Mouse (Mus musculus) midbrain, embryonic 13.5 days (tissue): ENCODE measurements around the gene Tcl1b2. TPM values are rescaled to one million over a fixed set of nuclear protein-coding genes. Genes with fewer than 3 reads are reported as not detected.

ENCODE experiments used
- ATAC-seq: fragments of 200-750 bp; cut with Nextera tagmentation; 2 replicates; pipeline ENCODE4 v1.8.0; 2017; ENCODE audit warnings: mild to moderate bottlenecking, moderate TSS enrichment, moderate library complexity
- H3K27ac ChIP-seq: fragments of 300-500 bp; sonication (generic); 2 replicates; pipeline ENCODE4 v1.5.1; 2015; ENCODE audit warnings: inconsistent platforms, mild to moderate bottlenecking, moderate library complexity
- H3K27me3 ChIP-seq: fragments of 300-500 bp; sonication (generic); 2 replicates; pipeline ENCODE4 v1.6.1; 2015; ENCODE audit warnings: mild to moderate bottlenecking, inconsistent platforms
- H3K36me3 ChIP-seq: fragments of 300-500 bp; sonication (generic); 2 replicates; pipeline ENCODE4 v1.6.1; 2015; ENCODE audit warnings: mild to moderate bottlenecking, inconsistent platforms
- H3K4me1 ChIP-seq: fragments of 300-500 bp; sonication (generic); replicated peaks from 2 replicates; pipeline ENCODE4 v1.6.1; 2015; ENCODE audit warnings: inconsistent platforms
- H3K4me2 ChIP-seq: fragments of 300-500 bp; sonication (generic); replicated peaks from 2 replicates; pipeline ENCODE4 v1.6.1; 2015; ENCODE audit warnings: moderate library complexity, mild to moderate bottlenecking, inconsistent platforms
- H3K4me3 ChIP-seq: fragments of 300-500 bp; sonication (generic); replicated peaks from 2 replicates; pipeline ENCODE4 v1.5.1; 2015; ENCODE audit warnings: mild to moderate bottlenecking, inconsistent platforms
- H3K9ac ChIP-seq: fragments of 300-500 bp; sonication (generic); replicated peaks from 2 replicates; pipeline ENCODE4 v1.6.1; 2015; ENCODE audit warnings: mild to moderate bottlenecking, inconsistent platforms
- H3K9me3 ChIP-seq: fragments of 300-500 bp; sonication (generic); 2 replicates; pipeline ENCODE4 v1.6.1; 2016; ENCODE audit warnings: mild to moderate bottlenecking, inconsistent platforms
- WGBS: fragments of 180-500 bp; shearing (Covaris S2); methylation state at CpG from one replicate; pipeline ENCODE4 v1.1.7; 2015; 5-methylcytosine and 5-hydroxymethylcytosine counted together
- polyA plus RNA-seq: library from polyadenylated mRNA; unstranded; fragments of >200 nt; fragmentation: Nextera tagmentation; extraction: Ambion mirVana; gene quantifications from 2 replicates; pipeline ENCODE4 v1.2.1, GENCODE M21; 2015

The Tcl1b2 gene
- polyA plus RNA-seq: not detected in 2 replicates

DNA sequence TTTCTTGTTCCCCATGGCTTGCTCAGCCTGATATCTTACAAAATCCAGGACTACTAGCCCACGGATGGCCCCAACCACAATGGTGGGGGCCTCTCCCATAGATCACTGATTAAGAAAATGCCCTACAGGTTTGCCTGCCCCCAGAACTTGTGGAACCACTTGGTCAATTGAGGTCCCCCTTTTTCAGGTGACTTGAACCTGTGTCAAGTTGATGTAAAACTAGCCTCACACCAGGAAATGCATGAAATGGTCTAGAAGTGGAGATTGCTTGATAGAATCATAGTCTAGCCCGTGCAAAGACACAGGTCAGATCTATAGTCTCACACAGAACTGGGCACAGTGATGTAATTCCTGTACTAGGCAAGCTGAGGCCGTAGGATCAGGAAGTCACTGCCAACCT lies at the start of gene Tcl1b2:
Gene Tcl1b2, plus strand, starts transcription at position 301 of the 400 bp plus-strand sequence.
- H3K9me3 ChIP-seq: peaks cover under 1% of the 10 kb centered on the region; the same call in 1 of the 2 replicates
- H3K4me3 ChIP-seq: no peak within 1 kb of the TSS
- H3K27ac ChIP-seq: no peak within 1 kb of the TSS
- no peaks in the 10 kb centered on the region for H3K36me3 ChIP-seq
- no peak for ATAC-seq
- no peaks in the 10 kb centered on the region for H3K27me3 ChIP-seq
- no peaks in the 10 kb centered on the region for H3K4me1 ChIP-seq
- H3K9ac ChIP-seq: no peak within 1 kb of the TSS
- H3K4me2 ChIP-seq: no peak within 1 kb of the TSS
- WGBS: 80% methylated on average over 3 of the region's 3 CpGs

DNA sequence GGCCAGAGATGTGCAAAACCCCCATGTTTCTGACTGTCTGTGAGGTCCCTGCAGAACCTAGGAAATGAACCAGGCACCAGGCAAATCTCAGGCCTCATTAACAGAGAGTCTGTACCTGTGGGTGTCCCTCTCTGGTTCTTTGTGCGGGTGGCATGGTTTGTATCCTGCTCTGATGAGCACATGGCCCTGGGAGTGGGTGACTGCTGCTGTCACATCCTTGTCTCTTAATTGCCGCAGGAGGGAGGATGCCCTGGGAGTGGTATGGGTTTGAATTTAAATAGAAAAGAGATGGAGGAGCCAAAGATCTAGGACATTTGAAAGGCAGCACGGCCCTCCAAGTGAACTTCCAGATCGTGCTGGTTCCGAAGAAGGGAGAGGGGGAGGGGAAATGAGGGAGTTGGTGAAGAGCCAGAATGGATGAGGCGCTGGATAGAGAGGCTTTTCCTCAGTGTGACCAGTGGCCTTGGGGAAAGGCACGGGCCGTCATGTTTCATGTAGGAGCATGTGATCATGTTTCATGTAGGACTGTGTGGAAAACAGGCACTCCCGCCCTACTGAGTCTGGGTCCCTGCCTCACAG lies 46.3 kb upstream of the Tcl1b2 start:
- Histone ChIP-seq H3K9me3 (no peaks in the 10 kb centered on the region), H3K36me3 (no peaks in the 10 kb centered on the region), H3K4me3 (no peak overlapping the region), H3K27ac (no peak overlapping the region), H3K27me3 (no peaks in the 10 kb centered on the region), H3K4me1 (peaks cover 18% of the 10 kb centered on the region), H3K4me2 (no peak overlapping the region), H3K9ac (no peak overlapping the region)
- ATAC-seq: no peak
- WGBS: 60% methylated on average over 9 of the region's 9 CpGs

DNA sequence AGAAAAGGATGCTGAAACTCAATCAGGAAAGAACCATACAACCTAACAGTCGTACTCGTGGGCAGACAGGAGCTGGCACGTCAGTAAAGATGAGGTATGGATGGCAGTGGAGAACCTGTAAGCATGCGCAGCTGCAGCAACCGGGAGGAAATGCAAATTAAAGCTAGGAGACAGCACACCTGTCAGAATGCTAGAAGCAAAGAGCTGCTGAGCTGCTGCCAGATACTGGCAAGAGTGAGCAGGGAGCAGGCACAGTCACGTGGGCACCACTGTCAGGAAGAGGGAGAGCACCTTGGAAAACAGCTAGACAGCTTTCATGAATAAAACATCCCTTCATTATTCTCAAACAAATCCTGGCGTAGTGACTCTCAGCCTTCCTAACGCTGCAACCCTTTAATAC lies 42.9 kb upstream of the Tcl1b2 start:
- Histone ChIP-seq H3K27ac (peak overlapping the region; percentile 65), H3K9me3 (no peaks in the 10 kb centered on the region), H3K9ac (no peak overlapping the region), H3K4me1 (peaks cover 18% of the 10 kb centered on the region), H3K27me3 (0 out of 2 replicates have a peak, but pooled peaks cover 3% of the 10 kb centered on the region), H3K36me3 (no peaks in the 10 kb centered on the region), H3K4me3 (no peak overlapping the region), H3K4me2 (no peak overlapping the region)
- WGBS: 39% methylated on average over 8 of the region's 8 CpGs
- peak; percentile 85 for ATAC-seq

DNA sequence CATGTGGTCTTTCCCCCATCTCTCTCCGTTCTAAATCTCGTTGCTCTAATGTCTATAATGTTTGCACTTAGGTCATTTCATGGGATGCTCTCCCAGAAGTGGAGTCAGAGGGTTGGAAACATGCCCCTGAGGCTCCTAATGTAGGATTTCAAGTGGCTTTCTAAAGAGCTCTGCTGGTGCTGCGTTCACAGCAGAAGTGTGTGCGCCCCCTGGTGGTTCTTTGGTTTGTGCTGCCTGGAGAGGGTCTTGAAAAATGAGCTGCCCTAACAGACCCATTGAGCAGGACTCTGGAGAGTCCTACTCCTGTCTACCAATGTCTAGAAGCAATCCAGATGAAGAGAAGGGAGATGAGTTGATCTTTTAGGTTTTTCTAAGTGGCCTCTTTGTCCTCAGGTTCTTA lies 41.8 kb upstream of the Tcl1b2 start:
- H3K4me3 ChIP-seq: no peak overlapping the region
- 0 out of 2 replicates have a peak, but pooled peaks cover 3% of the 10 kb centered on the region for H3K27me3 ChIP-seq
- H3K4me1 ChIP-seq: peaks cover 18% of the 10 kb centered on the region
- H3K27ac ChIP-seq: 0 out of 2 replicates have a peak overlapping the region, but pooled peaks have one; percentile 3
- H3K9me3 ChIP-seq: no peaks in the 10 kb centered on the region
- H3K36me3 ChIP-seq: no peaks in the 10 kb centered on the region
- H3K9ac ChIP-seq: no peak overlapping the region
- no peak overlapping the region for H3K4me2 ChIP-seq
- 0 out of 2 replicates have a peak, but pooled peaks have one; percentile 28 for ATAC-seq
- 8% methylated on average over 4 of the region's 4 CpGs for WGBS

DNA sequence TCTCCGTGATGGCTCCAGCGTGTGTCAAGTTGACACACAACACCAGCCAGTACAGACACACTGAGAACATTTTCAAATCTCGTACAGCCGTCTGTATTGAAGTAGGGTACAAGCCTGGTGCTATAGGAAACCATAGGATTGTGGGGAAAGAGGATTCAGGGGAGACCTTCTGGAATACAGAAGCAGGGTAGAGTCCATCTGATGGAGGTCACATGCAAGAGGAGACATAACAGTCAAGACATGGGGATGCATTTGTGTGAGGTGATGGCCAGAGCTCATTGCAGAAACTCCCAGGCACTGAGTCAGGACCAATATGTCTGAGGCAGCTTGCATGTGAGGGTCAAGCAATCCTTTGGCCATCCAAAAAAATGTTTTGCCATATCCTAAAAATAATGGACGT lies 40.5 kb upstream of the Tcl1b2 start:
- WGBS: 88% methylated on average over 5 of the region's 5 CpGs
- Histone ChIP-seq H3K4me1 (peaks cover 18% of the 10 kb centered on the region), H3K4me3 (no peak overlapping the region), H3K9me3 (no peaks in the 10 kb centered on the region), H3K27me3 (0 out of 2 replicates have a peak, but pooled peaks cover 3% of the 10 kb centered on the region), H3K27ac (no peak overlapping the region), H3K9ac (no peak overlapping the region), H3K36me3 (no peaks in the 10 kb centered on the region), H3K4me2 (no peak overlapping the region)
- ATAC-seq: no peak

DNA sequence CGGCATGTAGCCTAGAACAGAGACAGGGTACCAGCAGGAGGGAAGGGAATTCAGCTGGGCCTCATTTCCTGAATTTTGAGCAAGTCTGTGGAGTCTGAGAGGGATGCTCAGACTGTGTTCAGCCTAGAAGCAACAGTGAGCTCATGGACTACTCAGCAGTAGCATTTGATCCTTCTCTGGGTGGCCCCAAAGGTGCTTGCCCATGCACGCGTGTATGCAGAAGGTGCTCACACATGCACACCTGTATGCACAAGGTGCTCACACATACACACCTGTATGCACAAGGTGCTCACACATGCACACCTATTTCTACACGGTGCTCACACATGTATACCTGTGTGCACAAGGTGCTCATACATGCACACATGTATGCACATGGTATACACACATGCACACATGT lies 37.0 kb upstream of the Tcl1b2 start:
- no peak; the same call in 1 of the 2 replicates for ATAC-seq
- H3K27ac ChIP-seq: no peak overlapping the region

DNA sequence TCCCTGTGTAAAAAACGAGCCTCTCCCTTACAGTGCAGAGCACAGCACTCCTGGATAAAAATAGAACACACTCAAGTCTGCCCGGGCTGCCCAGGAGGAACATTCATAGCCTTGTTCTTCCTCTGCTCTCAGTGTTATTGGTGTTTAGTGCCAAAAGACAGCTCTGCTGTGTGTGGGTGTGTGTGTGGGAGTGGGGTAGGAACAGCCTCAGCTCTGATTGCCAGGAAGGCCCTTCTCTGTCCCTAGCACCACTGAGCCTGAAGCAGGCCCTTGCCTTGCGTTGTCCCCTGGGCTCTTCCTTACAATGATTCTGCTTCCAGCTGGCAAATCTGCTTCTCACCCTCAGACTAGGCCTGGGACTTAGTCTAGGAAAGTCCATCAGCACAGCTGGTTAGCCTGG lies 36.4 kb upstream of the Tcl1b2 start:
- Histone ChIP-seq H3K4me2 (no peak overlapping the region), H3K27ac (no peak overlapping the region), H3K4me1 (peaks cover 10% of the 10 kb centered on the region), H3K9ac (no peak overlapping the region), H3K27me3 (0 out of 2 replicates have a peak, but pooled peaks cover 3% of the 10 kb centered on the region), H3K4me3 (no peak overlapping the region), H3K9me3 (no peaks in the 10 kb centered on the region), H3K36me3 (no peaks in the 10 kb centered on the region)
- WGBS: 76% methylated on average over 3 of the region's 3 CpGs
- no peak for ATAC-seq

More for the DNA sequence above, 37.0 kb upstream of the Tcl1b2 start:
- Histone ChIP-seq H3K4me1 (peaks cover 11% of the 10 kb centered on the region), H3K27me3 (0 out of 2 replicates have a peak, but pooled peaks cover 3% of the 10 kb centered on the region), H3K9ac (no peak overlapping the region), H3K4me3 (no peak overlapping the region), H3K36me3 (no peaks in the 10 kb centered on the region), H3K4me2 (no peak overlapping the region), H3K9me3 (no peaks in the 10 kb centered on the region)
- 90% methylated on average over 4 of the region's 4 CpGs for WGBS

DNA sequence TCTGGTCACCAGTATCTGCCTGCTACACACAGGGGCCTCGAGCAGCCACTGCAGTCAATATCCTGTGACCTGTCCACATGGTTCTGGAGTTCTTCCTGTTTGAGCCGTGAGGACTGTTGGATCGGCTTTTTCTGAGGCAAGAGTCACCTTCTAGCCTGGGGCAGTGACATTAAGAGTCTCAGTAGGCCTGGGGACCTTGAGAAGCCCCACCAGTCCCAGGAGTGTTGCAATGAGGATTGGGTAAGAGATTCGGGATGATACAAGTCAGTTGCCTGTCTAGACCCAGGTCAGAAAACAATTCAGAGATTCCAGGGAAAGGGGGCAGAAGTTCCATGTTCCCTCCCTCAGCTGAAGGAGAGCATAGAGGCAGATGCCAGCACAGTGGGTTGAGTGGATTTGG lies 36.0 kb upstream of the Tcl1b2 start:
- no peak for ATAC-seq
- 70% methylated on average over 4 of the region's 4 CpGs for WGBS
- Histone ChIP-seq H3K36me3 (no peaks in the 10 kb centered on the region), H3K27me3 (0 out of 2 replicates have a peak, but pooled peaks cover 3% of the 10 kb centered on the region), H3K4me1 (peaks cover 10% of the 10 kb centered on the region), H3K9ac (no peak overlapping the region), H3K9me3 (no peaks in the 10 kb centered on the region), H3K4me2 (no peak overlapping the region), H3K4me3 (no peak overlapping the region), H3K27ac (no peak overlapping the region)

DNA sequence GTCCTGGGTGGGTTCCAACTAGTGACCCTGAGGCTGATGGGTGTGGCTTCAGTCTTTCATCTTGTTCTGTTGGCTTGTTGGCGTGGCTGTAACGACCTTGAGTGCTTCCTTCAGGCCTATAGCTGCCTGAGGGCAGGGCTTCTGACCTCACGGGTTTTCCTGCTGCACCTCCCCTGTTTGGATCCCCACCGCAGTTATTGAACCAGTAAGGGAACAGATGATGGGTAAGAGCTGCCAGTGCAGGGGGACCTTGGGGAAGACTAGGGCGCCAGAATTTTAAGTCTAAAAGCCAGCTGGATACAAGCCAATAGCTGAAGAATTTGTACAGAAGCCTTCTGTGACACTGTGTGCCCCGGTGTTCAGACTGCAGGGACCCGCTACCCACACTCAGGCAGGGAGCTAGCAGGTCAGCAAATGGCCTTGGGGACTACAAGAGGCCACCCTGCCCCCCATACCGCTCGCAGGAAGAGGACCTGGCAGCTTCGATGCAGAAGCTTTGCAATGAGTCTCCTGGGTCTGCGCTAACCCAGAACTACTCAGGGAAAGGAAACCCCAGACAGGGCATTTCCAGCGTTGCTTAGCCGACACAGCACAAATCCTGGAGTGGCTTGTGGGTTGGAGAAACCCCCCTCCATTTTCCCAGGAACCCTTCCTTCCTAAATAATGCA lies 33.4 kb upstream of the Tcl1b2 start:
- 47% methylated on average over 13 of the region's 13 CpGs for WGBS
- Histone ChIP-seq H3K4me2 (no peak overlapping the region; the same call in 1 of the 2 replicates), H3K27ac (peak overlapping the region; percentile 56)

DNA sequence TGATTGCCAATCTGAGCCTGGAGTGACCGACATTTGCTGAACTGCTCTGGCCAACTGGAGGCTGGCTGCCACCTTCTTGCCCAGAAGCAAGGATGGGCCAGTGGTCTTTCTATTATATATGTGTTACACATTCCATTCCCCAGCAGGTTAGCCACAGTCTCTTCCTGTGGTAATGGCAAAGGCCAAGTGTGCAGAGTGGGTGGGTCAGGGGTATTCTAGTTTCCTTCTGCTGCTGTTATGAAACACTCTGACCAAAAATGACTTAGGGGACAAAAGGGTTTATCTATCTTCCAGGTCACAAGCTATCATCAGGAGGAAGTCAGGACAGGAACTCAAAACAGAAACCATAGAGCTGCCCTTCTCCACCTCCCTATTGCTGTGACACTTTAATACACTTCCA lies 29.2 kb upstream of the Tcl1b2 start:
- H3K4me1 ChIP-seq: peaks cover 10% of the 10 kb centered on the region
- ATAC-seq: no peak

More for the DNA sequence above, 33.4 kb upstream of the Tcl1b2 start:
- H3K4me1 ChIP-seq: peaks cover 10% of the 10 kb centered on the region
- no peaks in the 10 kb centered on the region for H3K27me3 ChIP-seq
- no peak overlapping the region for H3K4me3 ChIP-seq
- no peak overlapping the region for H3K9ac ChIP-seq
- H3K9me3 ChIP-seq: no peaks in the 10 kb centered on the region
- ATAC-seq: 0 out of 2 replicates have a peak, but pooled peaks have one; percentile 34
- H3K36me3 ChIP-seq: no peaks in the 10 kb centered on the region

DNA sequence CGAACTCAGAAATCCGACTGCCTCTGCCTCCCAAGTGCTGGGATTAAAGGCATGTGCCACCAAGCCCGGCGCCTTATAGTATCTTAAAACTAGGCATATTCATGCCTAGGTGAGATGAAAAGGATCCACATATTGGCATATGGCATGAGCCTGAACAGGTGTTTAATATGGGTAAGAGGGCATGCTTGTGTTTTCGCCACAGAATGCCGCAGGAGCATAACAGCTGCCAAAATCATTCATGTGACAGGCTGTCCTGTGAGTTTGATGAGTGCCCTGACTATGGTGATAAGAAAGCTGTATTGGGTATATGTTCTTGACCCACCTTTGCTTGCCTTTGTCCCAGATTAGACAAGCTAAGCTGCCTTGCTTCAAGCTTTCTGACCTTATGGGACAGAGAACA lies 20.5 kb upstream of the Tcl1b2 start:
- Histone ChIP-seq H3K36me3 (no peaks in the 10 kb centered on the region), H3K27me3 (no peaks in the 10 kb centered on the region), H3K4me3 (no peak overlapping the region), H3K9me3 (no peaks in the 10 kb centered on the region), H3K9ac (no peak overlapping the region), H3K4me2 (no peak overlapping the region), H3K27ac (no peak overlapping the region), H3K4me1 (no peaks in the 10 kb centered on the region)
- ATAC-seq: no peak
- 87% methylated on average over 6 of the region's 6 CpGs for WGBS

More for the DNA sequence above, 29.2 kb upstream of the Tcl1b2 start:
- WGBS: 97% methylated on average over 1 of the region's 1 CpGs
- no peaks in the 10 kb centered on the region for H3K9me3 ChIP-seq
- no peak overlapping the region for H3K27ac ChIP-seq
- H3K9ac ChIP-seq: no peak overlapping the region
- H3K36me3 ChIP-seq: no peaks in the 10 kb centered on the region
- no peaks in the 10 kb centered on the region for H3K27me3 ChIP-seq
- no peak overlapping the region for H3K4me3 ChIP-seq
- H3K4me2 ChIP-seq: no peak overlapping the region

DNA sequence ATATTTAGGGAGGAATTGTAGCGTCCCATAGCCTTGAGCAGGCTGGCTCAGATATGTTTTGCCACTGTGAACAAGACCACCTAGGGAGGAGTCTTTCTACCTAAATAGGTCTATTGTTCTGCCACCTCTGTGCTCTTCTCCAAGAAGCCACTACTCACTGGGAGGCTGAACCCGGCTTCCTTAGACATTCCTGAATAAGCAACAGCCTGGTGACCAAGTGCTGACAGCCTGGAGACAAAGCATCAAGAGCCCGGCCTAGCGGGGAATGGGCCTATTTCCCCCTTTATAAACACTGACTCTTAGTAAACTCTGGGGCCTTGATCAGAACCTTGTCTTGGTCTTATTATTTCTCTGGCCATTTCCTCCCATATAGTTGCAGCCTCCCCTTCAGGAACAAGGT lies 19.3 kb upstream of the Tcl1b2 start:
- WGBS: 34% methylated on average over 4 of the region's 4 CpGs
- Histone ChIP-seq H3K9ac (no peak overlapping the region), H3K4me1 (no peaks in the 10 kb centered on the region), H3K27me3 (no peaks in the 10 kb centered on the region), H3K4me3 (no peak overlapping the region), H3K9me3 (no peaks in the 10 kb centered on the region), H3K4me2 (no peak overlapping the region), H3K36me3 (no peaks in the 10 kb centered on the region), H3K27ac (no peak overlapping the region)
- ATAC-seq: no peak
